Mouse (Mus musculus) heart, postnatal 0 days (tissue): ENCODE results near the gene Kmt2e.

ENCODE experiments used
- CTCF ChIP-seq: IDR thresholded peaks from 2 replicates; pipeline ENCODE4 v1.5.1; 2016; ENCODE audit warnings: antibody characterized with exemption, control low read depth, low read depth
- EP300 ChIP-seq: IDR thresholded peaks from 2 replicates; pipeline ENCODE4 v1.6.1; 2016; ENCODE audit warnings: antibody characterized with exemption, low read depth

GRCm38 (mm10) chr5:23524621-23525020 lies 90.4 kb downstream of the Kmt2e start:
- TF ChIP-seq CTCF: no peak
- no peak for TF ChIP-seq EP300
